Mouse (Mus musculus) megakaryocyte, embryonic 14.5 days (primary cell): ENCODE data around the gene Defb11.

Experiments used
- FLI1 ChIP-seq: IDR thresholded peaks from 2 replicates; pipeline ENCODE4 v1.6.1; 2012; ENCODE audit warnings: low read length, inconsistent platforms, mixed read lengths
- GATA1 ChIP-seq: IDR thresholded peaks from 3 replicates; pipeline ENCODE4 v1.6.1; 2012; ENCODE audit warnings: mixed read lengths, low read length, inconsistent platforms, borderline replicate concordance

GRCm38 (mm10) chr8:21946462-21946861, 40.2 kb upstream of the Defb11 start, which contains the start of gene Defb13:
- TF ChIP-seq FLI1: no peak
- no peak for TF ChIP-seq GATA1
